Mouse (Mus musculus): ENCODE data around the gene Aptx. TPM values are rescaled to one million over a fixed set of nuclear protein-coding genes. Genes with fewer than 3 reads are reported as not detected.

The Aptx gene
- polyA plus RNA-seq, 2 experiments: 18.8 to 28.6 TPM

DNA sequence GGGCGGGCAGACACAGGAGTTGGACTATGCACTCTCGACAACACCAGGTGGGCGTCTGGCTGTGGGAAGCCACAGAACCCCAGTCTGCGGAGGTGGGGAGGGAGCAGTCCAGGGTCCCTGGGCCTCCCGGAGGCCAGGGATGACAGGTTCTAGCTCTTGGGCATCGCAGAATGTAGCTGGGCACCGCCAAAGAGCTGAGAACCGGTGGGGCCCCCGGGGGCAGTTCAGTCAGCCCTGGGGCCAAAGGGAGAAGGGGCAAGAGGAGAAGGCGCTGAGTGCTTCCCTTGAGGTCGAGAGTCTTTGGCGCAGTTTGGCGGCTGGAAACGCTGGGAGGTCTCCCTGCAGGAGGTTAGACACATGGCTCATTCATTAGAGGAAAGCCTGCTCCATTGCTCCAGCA, 26.7 kb downstream of the Aptx start:
- 0 out of 2 replicates have a peak overlapping the region, but pooled peaks have one; percentile 8 for H3K4me3 ChIP-seq (replicated peaks; ENCODE audit: low read length)
- 0 out of 2 replicates have a peak overlapping the region, but pooled peaks have one; percentile 37 for H3K9ac ChIP-seq (ENCODE audit: low read depth, low read length, severe bottlenecking)
- H3K4me2 ChIP-seq (replicated peaks; ENCODE audit: low read depth, low read length, severe bottlenecking): peak overlapping the region; percentile 32
- 11% methylated on average over 14 of the region's 14 CpGs for WGBS
- no peaks in the 10 kb centered on the region for H3K27me3 ChIP-seq (ENCODE audit: control insufficient read depth, insufficient read depth, low read length)
- H3K4me1 ChIP-seq (ENCODE audit: control insufficient read depth, insufficient read depth, low read length): peaks cover 5% of the 10 kb centered on the region; the same call in 1 of the 2 replicates
- no peaks in the 10 kb centered on the region for H3K9me3 ChIP-seq (ENCODE audit: control insufficient read depth, low read length)
- TF ChIP-seq POLR2A (IDR thresholded peaks at IDR 0.05; ENCODE audit: borderline replicate concordance, extremely low read depth, insufficient read depth, insufficient read length): no peak
- H3K27ac ChIP-seq (replicated peaks; ENCODE audit: low read depth, low read length): no peak overlapping the region
- H3K36me3 ChIP-seq (ENCODE audit: control insufficient read depth, insufficient read depth, low read length): no peaks in the 10 kb centered on the region
- no peak for DNase-seq (ENCODE audit: low spot score)
- ATAC-seq (ENCODE audit: low FRiP score, low read depth): no peak

DNA sequence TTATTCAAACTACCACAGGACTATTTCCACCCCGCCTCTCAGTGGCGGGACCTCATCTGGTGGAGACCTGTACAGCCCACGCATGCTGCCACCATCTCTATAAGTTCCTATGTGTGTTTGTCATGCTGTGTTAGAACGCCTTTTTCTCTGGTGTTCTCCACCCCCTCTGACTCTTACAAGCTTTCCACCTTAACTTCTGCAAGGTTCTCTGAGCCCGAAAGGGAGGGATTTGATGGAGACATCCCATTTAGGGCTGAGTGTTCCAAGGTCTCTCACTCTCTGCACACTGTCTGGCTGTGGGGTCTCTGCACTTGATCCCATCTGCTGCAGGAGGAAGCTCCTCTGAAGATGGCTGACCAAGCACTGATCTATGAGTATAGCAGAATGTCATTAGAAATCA, 29.5 kb downstream of the Aptx start:
- no peak for TF ChIP-seq POLR2A (IDR thresholded peaks at IDR 0.05; ENCODE audit: borderline replicate concordance, extremely low read depth, insufficient read depth, insufficient read length)

DNA sequence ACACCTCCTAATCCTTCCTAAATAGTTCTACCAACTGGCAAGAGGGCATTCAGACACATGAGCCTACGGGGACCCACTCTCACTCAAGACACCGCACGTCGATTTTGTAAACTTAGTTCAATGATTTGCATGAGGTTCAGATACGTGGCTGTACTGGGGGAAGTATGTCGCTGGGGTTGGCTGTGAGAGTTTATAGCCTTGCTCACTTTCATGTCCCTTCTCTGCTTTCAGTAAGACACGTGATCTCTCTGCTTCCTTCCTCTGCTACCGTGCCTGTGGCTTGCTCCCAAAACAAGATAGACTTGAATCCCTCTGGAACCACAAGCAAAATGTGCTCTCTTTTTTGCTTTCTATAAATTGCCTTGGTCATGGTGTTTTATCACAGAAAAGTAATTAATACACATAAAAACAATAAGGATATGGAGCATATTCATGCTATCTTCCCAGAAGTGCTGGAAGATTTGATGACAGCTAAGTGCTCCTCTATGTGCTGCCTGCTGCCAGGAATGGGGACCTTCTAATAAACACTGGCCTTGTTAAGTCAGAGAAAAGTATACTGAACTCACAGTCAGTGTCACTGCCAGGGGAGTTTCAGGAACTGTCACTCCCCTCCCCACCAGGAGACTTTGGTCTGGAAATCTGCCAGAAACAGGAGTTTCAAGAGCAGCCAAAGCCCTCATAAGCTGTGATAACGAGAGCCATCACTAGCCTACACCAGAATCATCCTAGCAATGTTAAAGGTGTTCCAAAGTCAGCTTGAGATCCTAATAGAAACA, 36.6 kb downstream of the Aptx start:
- no peak overlapping the region for H3K27ac ChIP-seq (replicated peaks; ENCODE audit: low read depth, low read length)
- no peaks in the 10 kb centered on the region for H3K27me3 ChIP-seq (ENCODE audit: control insufficient read depth, insufficient read depth, low read length)
- no peak overlapping the region for H3K9ac ChIP-seq (ENCODE audit: low read depth, low read length, severe bottlenecking)
- H3K4me3 ChIP-seq (replicated peaks; ENCODE audit: low read length): no peak overlapping the region
- ATAC-seq (ENCODE audit: low FRiP score, low read depth) (no peak), DNase-seq (ENCODE audit: low spot score) (no peak)
- H3K4me2 ChIP-seq (replicated peaks; ENCODE audit: low read depth, low read length, severe bottlenecking): no peak overlapping the region
- H3K4me1 ChIP-seq (ENCODE audit: control insufficient read depth, insufficient read depth, low read length): no peaks in the 10 kb centered on the region
- H3K36me3 ChIP-seq (ENCODE audit: control insufficient read depth, insufficient read depth, low read length): no peaks in the 10 kb centered on the region
- no peaks in the 10 kb centered on the region for H3K9me3 ChIP-seq (ENCODE audit: control insufficient read depth, low read length)
- no peak for TF ChIP-seq POLR2A (IDR thresholded peaks at IDR 0.05; ENCODE audit: borderline replicate concordance, extremely low read depth, insufficient read depth, insufficient read length)
- WGBS: 75% methylated on average over 9 of the region's 9 CpGs

More for the DNA sequence above, 29.5 kb downstream of the Aptx start:
- Histone ChIP-seq H3K9ac (ENCODE audit: low read depth, low read length, severe bottlenecking) (no peak overlapping the region), H3K27ac (replicated peaks; ENCODE audit: low read depth, low read length) (no peak overlapping the region), H3K9me3 (ENCODE audit: control insufficient read depth, low read length) (no peaks in the 10 kb centered on the region), H3K4me1 (ENCODE audit: control insufficient read depth, insufficient read depth, low read length) (peaks cover 5% of the 10 kb centered on the region; the same call in 1 of the 2 replicates), H3K4me2 (replicated peaks; ENCODE audit: low read depth, low read length, severe bottlenecking) (no peak overlapping the region), H3K4me3 (replicated peaks; ENCODE audit: low read length) (no peak overlapping the region), H3K36me3 (ENCODE audit: control insufficient read depth, insufficient read depth, low read length) (no peaks in the 10 kb centered on the region), H3K27me3 (ENCODE audit: control insufficient read depth, insufficient read depth, low read length) (no peaks in the 10 kb centered on the region)
- no peak for DNase-seq (ENCODE audit: low spot score)
- WGBS: 91% methylated on average over 5 of the region's 5 CpGs
- ATAC-seq (ENCODE audit: low FRiP score, low read depth): no peak

DNA sequence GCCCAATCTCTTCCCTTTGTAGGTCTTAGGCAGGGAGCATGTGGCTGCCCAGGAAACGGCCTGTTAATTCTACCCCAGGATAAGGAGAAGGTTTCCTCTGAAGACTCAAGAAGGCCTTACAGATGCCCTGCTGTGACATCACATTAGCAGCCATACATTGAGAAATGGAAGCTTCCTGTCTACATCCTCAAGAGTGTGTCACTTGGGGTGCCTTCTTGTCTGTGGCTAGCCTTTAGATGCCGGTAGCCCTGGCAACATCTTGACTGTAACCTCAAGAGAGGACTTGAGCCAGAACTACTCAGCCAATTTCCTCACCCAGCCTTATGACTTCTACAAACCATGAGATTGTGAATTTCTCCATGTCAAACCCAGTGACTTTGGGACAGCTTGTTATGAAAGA, 51.9 kb downstream of the Aptx start:
- no peak for TF ChIP-seq POLR2A (IDR thresholded peaks at IDR 0.05; ENCODE audit: borderline replicate concordance, extremely low read depth, insufficient read depth, insufficient read length)
- Histone ChIP-seq H3K4me2 (replicated peaks; ENCODE audit: low read depth, low read length, severe bottlenecking) (no peak overlapping the region), H3K27me3 (ENCODE audit: control insufficient read depth, insufficient read depth, low read length) (no peaks in the 10 kb centered on the region), H3K9me3 (ENCODE audit: control insufficient read depth, low read length) (no peaks in the 10 kb centered on the region), H3K27ac (replicated peaks; ENCODE audit: low read depth, low read length) (no peak overlapping the region), H3K9ac (ENCODE audit: low read depth, low read length, severe bottlenecking) (no peak overlapping the region), H3K4me3 (replicated peaks; ENCODE audit: low read length) (no peak overlapping the region), H3K4me1 (ENCODE audit: control insufficient read depth, insufficient read depth, low read length) (no peaks in the 10 kb centered on the region), H3K36me3 (ENCODE audit: control insufficient read depth, insufficient read depth, low read length) (no peaks in the 10 kb centered on the region)
- DNase-seq (ENCODE audit: low spot score): no peak
- WGBS: 96% methylated on average over 2 of the region's 2 CpGs
- ATAC-seq (ENCODE audit: low FRiP score, low read depth): no peak

DNA sequence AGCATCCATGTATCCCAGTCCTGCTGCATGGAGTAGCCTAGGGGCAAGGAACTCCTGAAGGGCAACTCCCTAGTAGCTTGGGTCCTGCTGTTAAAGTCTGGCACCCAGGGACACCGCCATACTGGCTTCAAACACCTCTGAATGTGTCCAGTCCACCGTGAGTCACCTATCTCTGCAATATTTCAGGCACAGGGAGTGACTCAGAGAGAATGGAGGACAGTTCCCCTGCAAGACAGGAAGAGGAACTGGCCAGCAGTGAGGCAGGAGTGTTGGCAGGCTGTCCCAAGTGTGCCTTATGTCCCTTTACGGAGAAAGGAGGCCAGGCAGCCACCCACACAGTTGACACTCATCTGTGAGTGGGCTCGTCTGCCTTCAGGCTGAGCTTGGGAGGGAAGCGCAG, 53.9 kb downstream of the Aptx start:
- no peaks in the 10 kb centered on the region for H3K36me3 ChIP-seq (ENCODE audit: control insufficient read depth, insufficient read depth, low read length)
- no peaks in the 10 kb centered on the region for H3K9me3 ChIP-seq (ENCODE audit: control insufficient read depth, low read length)
- ATAC-seq (ENCODE audit: low FRiP score, low read depth): no peak
- WGBS: 66% methylated on average over 5 of the region's 5 CpGs
- H3K27me3 ChIP-seq (ENCODE audit: control insufficient read depth, insufficient read depth, low read length): no peaks in the 10 kb centered on the region
- H3K4me3 ChIP-seq (replicated peaks; ENCODE audit: low read length): no peak overlapping the region
- no peak overlapping the region for H3K4me2 ChIP-seq (replicated peaks; ENCODE audit: low read depth, low read length, severe bottlenecking)
- no peak for TF ChIP-seq POLR2A (IDR thresholded peaks at IDR 0.05; ENCODE audit: borderline replicate concordance, extremely low read depth, insufficient read depth, insufficient read length)
- no peak overlapping the region for H3K9ac ChIP-seq (ENCODE audit: low read depth, low read length, severe bottlenecking)
- H3K27ac ChIP-seq (replicated peaks; ENCODE audit: low read depth, low read length): no peak overlapping the region
- H3K4me1 ChIP-seq (ENCODE audit: control insufficient read depth, insufficient read depth, low read length): no peaks in the 10 kb centered on the region
- no peak for DNase-seq (ENCODE audit: low spot score)

All from limb, embryonic 14.5 days (tissue).